Mouse (Mus musculus) layer of hippocampus, adult 11-12 months (tissue): ENCODE results near the gene Fam228a.
"Not testable (repeated sequence)": the region's sequence is repeated elsewhere in the genome, so short reads cannot be mapped to it uniquely, and the experiment has no call there.

Experiments used
- DNase-seq: peaks from one replicate; pipeline ENCODE4 v3.0.0; 2022; ENCODE audit warnings: low spot score

Gene Fam228a

GRCm38 (mm10) chr12:4719066-4719761, 19.0 kb downstream of the Fam228a start:
- DNase-seq, result no peak

- DNase-seq, result no peak
Observed at GRCm38 (mm10) chr12:4717417-4717816, 20.8 kb downstream of the Fam228a start.

GRCm38 (mm10) chr12:4715606-4716005, 22.6 kb downstream of the Fam228a start:
- no peak for DNase-seq

GRCm38 (mm10) chr12:4713361-4713760, 24.9 kb downstream of the Fam228a start:
- no peak for DNase-seq

GRCm38 (mm10) chr12:4709926-4710325, 28.3 kb downstream of the Fam228a start:
- DNase-seq, result no peak

- no peak for DNase-seq
Observed at GRCm38 (mm10) chr12:4708881-4709604, 29.2 kb downstream of the Fam228a start.

- no peak for DNase-seq
Observed at GRCm38 (mm10) chr12:4708296-4708695, 29.9 kb downstream of the Fam228a start.

GRCm38 (mm10) chr12:4707488-4708017, 30.7 kb downstream of the Fam228a start:
- DNase-seq, result no peak

GRCm38 (mm10) chr12:4706901-4707300, 31.3 kb downstream of the Fam228a start:
- DNase-seq, result no peak

GRCm38 (mm10) chr12:4706175-4706574, 32.1 kb downstream of the Fam228a start:
- DNase-seq, result no peak

- DNase-seq, result not testable (repeated sequence)
Observed at GRCm38 (mm10) chr12:4705626-4706025, 32.6 kb downstream of the Fam228a start.

GRCm38 (mm10) chr12:4694534-4694933, 43.7 kb downstream of the Fam228a start:
- no peak for DNase-seq

GRCm38 (mm10) chr12:4691193-4691592, 47.0 kb downstream of the Fam228a start:
- DNase-seq, result peak; percentile 32

- DNase-seq, result no peak
Observed at GRCm38 (mm10) chr12:4689341-4689740, 48.9 kb downstream of the Fam228a start.

- DNase-seq, result no peak
Observed at GRCm38 (mm10) chr12:4688386-4688785, 49.8 kb downstream of the Fam228a start.

GRCm38 (mm10) chr12:4685441-4685840, 52.8 kb downstream of the Fam228a start:
- peak; percentile 46 for DNase-seq

GRCm38 (mm10) chr12:4679971-4680370, 58.3 kb downstream of the Fam228a start:
- DNase-seq, result peak; percentile 67

- DNase-seq, result peak; percentile 23
Observed at GRCm38 (mm10) chr12:4676336-4676735, 61.9 kb downstream of the Fam228a start.

GRCm38 (mm10) chr12:4665675-4666037, 72.6 kb downstream of the Fam228a start:
- no peak for DNase-seq

GRCm38 (mm10) chr12:4664929-4665674, 73.1 kb downstream of the Fam228a start:
- no peak for DNase-seq
